14 mouse cellular contexts compared by ENCODE assay signal in genomic region chr7:73716841-73717240, GRCm38 (mm10). TPM values are rescaled to one million over a fixed set of nuclear protein-coding genes. Genes with fewer than 3 reads are reported as not detected.
DNase-seq lines count a peak whose midpoint lies in the region; ATAC-seq and TF ChIP-seq lines count a peak whose summit lies in the region.
"Had no signal": no experiment of that assay in that cellular context is flagged by ENCODE, and none has a peak within 500 bp of the region (broad histone marks: within the 10 kb centered on the region; RNA-seq: fewer than 3 reads in every experiment).

No protein-coding gene starts in this region.

- no peaks in the 10 kb centered on the region for H3K9me3 ChIP-seq in intestine, embryonic 14.5 days (ENCODE audit: control insufficient read depth, low read length)
- H3K9me3 ChIP-seq in intestine, postnatal 0 days (ENCODE audit: control insufficient read depth) = no peaks in the 10 kb centered on the region
- H3K9me3 ChIP-seq in hindbrain, postnatal 0 days (ENCODE audit: low read length) = no peaks in the 10 kb centered on the region
- H3K9me3 ChIP-seq: midbrain, embryonic 13.5 days had no signal

- H3K27ac ChIP-seq in intestine, embryonic 14.5 days (ENCODE audit: low read depth) = peak overlapping the region; percentile 51; the same call in 1 of the 2 replicates
- no peak overlapping the region for H3K27ac ChIP-seq in intestine, postnatal 0 days (ENCODE audit: low read depth, low read length)
- peak overlapping the region; percentile 22; the same call in 1 of the 2 replicates for H3K27ac ChIP-seq in hindbrain, postnatal 0 days
- H3K27ac ChIP-seq: midbrain, embryonic 13.5 days; neural tube, embryonic 12.5 days had no signal

- no peak for ATAC-seq in intestine, embryonic 14.5 days (replicated peaks; ENCODE audit: low FRiP score, low TSS enrichment, low read depth)
- no peak for ATAC-seq in intestine, postnatal 0 days
- ATAC-seq in hindbrain, postnatal 0 days = no peak
- ATAC-seq: inflammation-experienced regulatory T-cells, adult 6 months had no signal

- no peaks in the 10 kb centered on the region for H3K36me3 ChIP-seq in intestine, embryonic 14.5 days (ENCODE audit: control insufficient read depth, insufficient read depth, low read length)
- no peaks in the 10 kb centered on the region for H3K36me3 ChIP-seq in intestine, postnatal 0 days (ENCODE audit: control insufficient read depth, insufficient read depth)
- no peaks in the 10 kb centered on the region for H3K36me3 ChIP-seq in hindbrain, postnatal 0 days (ENCODE audit: insufficient read depth, low read length)
- H3K36me3 ChIP-seq: midbrain, embryonic 13.5 days; neural tube, embryonic 12.5 days had no signal

- H3K4me2 ChIP-seq in intestine, embryonic 14.5 days (ENCODE audit: low read length) = no peak overlapping the region
- no peak overlapping the region for H3K4me2 ChIP-seq in intestine, postnatal 0 days (replicated peaks; ENCODE audit: low read depth)
- no peak overlapping the region for H3K4me2 ChIP-seq in hindbrain, postnatal 0 days (ENCODE audit: low read depth, low read length)
- H3K4me2 ChIP-seq: midbrain, embryonic 13.5 days; neural tube, embryonic 12.5 days had no signal

- peaks cover 11% of the 10 kb centered on the region for H3K4me1 ChIP-seq in intestine, embryonic 14.5 days (replicated peaks; ENCODE audit: control insufficient read depth, insufficient read depth, low read length)
- H3K4me1 ChIP-seq in intestine, postnatal 0 days (replicated peaks; ENCODE audit: control insufficient read depth, insufficient read depth, low read length) = no peaks in the 10 kb centered on the region
- no peaks in the 10 kb centered on the region for H3K4me1 ChIP-seq in hindbrain, postnatal 0 days (ENCODE audit: insufficient read depth, low read length)
- H3K4me1 ChIP-seq: neural tube, embryonic 12.5 days had no signal

- H3K4me3 ChIP-seq in intestine, embryonic 14.5 days (ENCODE audit: low read depth, low read length) = no peak overlapping the region
- no peak overlapping the region for H3K4me3 ChIP-seq in intestine, postnatal 0 days (ENCODE audit: low read depth, low read length)
- H3K4me3 ChIP-seq in hindbrain, postnatal 0 days (ENCODE audit: low read length) = no peak overlapping the region
- H3K4me3 ChIP-seq: erythroblast, embryonic 14.5 days; midbrain, embryonic 13.5 days; neural tube, embryonic 12.5 days had no signal

- no peak for TF ChIP-seq CTCF in intestine, postnatal 0 days (IDR thresholded peaks at IDR 0.05; ENCODE audit: low read depth)
- TF ChIP-seq CTCF in hindbrain, postnatal 0 days (IDR thresholded peaks at IDR 0.05; ENCODE audit: low read depth) = no peak

- H3K27me3 ChIP-seq in intestine, embryonic 14.5 days (replicated peaks; ENCODE audit: control insufficient read depth, insufficient read depth, low read length) = no peaks in the 10 kb centered on the region
- H3K27me3 ChIP-seq in intestine, postnatal 0 days (replicated peaks; ENCODE audit: control insufficient read depth, insufficient read depth, low read length) = no peaks in the 10 kb centered on the region
- no peaks in the 10 kb centered on the region for H3K27me3 ChIP-seq in hindbrain, postnatal 0 days (ENCODE audit: insufficient read depth, low read length)
- H3K27me3 ChIP-seq: midbrain, embryonic 13.5 days; neural tube, embryonic 12.5 days had no signal

- H3K9ac ChIP-seq in intestine, embryonic 14.5 days (ENCODE audit: low read length) = no peak overlapping the region
- no peak overlapping the region for H3K9ac ChIP-seq in intestine, postnatal 0 days (ENCODE audit: low read depth, low read length)
- H3K9ac ChIP-seq in hindbrain, postnatal 0 days (replicated peaks; ENCODE audit: low read length) = no peak overlapping the region
- H3K9ac ChIP-seq: midbrain, embryonic 13.5 days; neural tube, embryonic 12.5 days had no signal

- 68% methylated on average over 3 of the region's 3 CpGs for WGBS in intestine, embryonic 14.5 days
- 77% methylated on average over 3 of the region's 3 CpGs for WGBS in intestine, postnatal 0 days
- 29% methylated on average over 3 of the region's 3 CpGs for WGBS in hindbrain, postnatal 0 days

- peak; percentile 39 to 47 for DNase-seq in cerebellum, postnatal 14 days
- DNase-seq in cerebellum, adult 9-11 months = no peak
- no peak for DNase-seq in intestine, embryonic 14.5 days (ENCODE audit: low spot score)
- peak; percentile 9 for DNase-seq in Muller cell, postnatal 12 days (ENCODE audit: inconsistent ontology term)
- DNase-seq in hindbrain, postnatal 0 days (ENCODE audit: low spot score) = no peak
- no peak for DNase-seq in thymus, postnatal 25 days
- no peak for DNase-seq in natural killer cell, adult 2 months (ENCODE audit: low spot score in 2 of 2)
- DNase-seq: kidney, postnatal 36 days; liver had no signal

RNA-seq across cellular contexts. Expression of gene Fam174b, which starts 23.3 kb away (rescaled TPM):
- polyA plus RNA-seq in intestine, embryonic 14.5 days (2014; fragmentation: Nextera tagmentation; extraction: Ambion mirVana) = 27.2 and 30.0 TPM in 2 replicates
- 11.6 and 13.6 TPM in 2 replicates for polyA plus RNA-seq in intestine, postnatal 0 days (2015; fragmentation: Nextera tagmentation; extraction: Ambion mirVana)
- 26.1 and 38.4 TPM in 2 replicates for total RNA-seq in hindbrain, postnatal 0 days (2014; rRNA removed)
- 26.8 and 29.3 TPM in 2 replicates for polyA plus RNA-seq in hindbrain, postnatal 0 days (2015; fragmentation: Nextera tagmentation; extraction: Ambion mirVana)
- polyA plus RNA-seq: erythroblast, embryonic 14.5 days had no signal

Comparison
In these comparisons a context has a peak if more than half of its experiments do, and no peak if none do; other contexts are left out.
1. DNase-seq: peak in cerebellum, postnatal 14 days (2 of 2) and Muller cell, postnatal 12 days (single experiment); none in cerebellum, adult 9-11 months (single experiment), intestine, embryonic 14.5 days (single experiment), hindbrain, postnatal 0 days (single experiment), thymus, postnatal 25 days (single experiment) and natural killer cell, adult 2 months (0 of 2).